Mouse (Mus musculus): Measurements from ENCODE around the gene Mcu. TPM values are rescaled to one million over a fixed set of nuclear protein-coding genes. Genes with fewer than 3 reads are reported as not detected.

Gene Mcu
- total RNA-seq, 1 experiment = 12.3 TPM

GRCm38 (mm10) chr10:59408499-59408898 lies 208.0 kb downstream of the Mcu start:
- H3K4me3 ChIP-seq (ENCODE audit: insufficient read depth in 1 of 2, low read depth in 1 of 2, low read length in 2 of 2, poor library complexity in 1 of 2, severe bottlenecking in 1 of 2) = no peak overlapping the region
- no peak for TF ChIP-seq CHD2 (IDR thresholded peaks at IDR 0.05; ENCODE audit: low read depth, low read length)
- no peak for TF ChIP-seq MAFK (IDR thresholded peaks at IDR 0.05; ENCODE audit: insufficient read depth, low read depth, low read length)
- no peak for TF ChIP-seq HCFC1 (IDR thresholded peaks at IDR 0.05; ENCODE audit: borderline replicate concordance, insufficient read depth, low read length)
- no peak for TF ChIP-seq ZC3H11A (IDR thresholded peaks at IDR 0.05; ENCODE audit: borderline replicate concordance, low read depth, low read length)
- no peak for TF ChIP-seq ZNF384 (IDR thresholded peaks at IDR 0.05; ENCODE audit: low read depth, low read length)
- H3K27ac ChIP-seq (ENCODE audit: insufficient read depth, low read depth, low read length, poor library complexity, severe bottlenecking) = no peak overlapping the region
- in situ Hi-C loops (cut with MboI; ENCODE audit: low sequenced_read_pairs in 2 of 2, unreplicated experiment in 2 of 2) = no loop called here
- DNase-seq (ENCODE audit: low read depth, low spot score) = no peak
- H3K4me1 ChIP-seq (ENCODE audit: control insufficient read depth in 2 of 2, insufficient read depth in 2 of 2, low read length in 2 of 2, poor library complexity in 1 of 2) = peaks cover 2 to 5% of the 10 kb centered on the region in 2 experiments; a peak in 1 of 4 replicates
- no peak overlapping the region for H3K9ac ChIP-seq (ENCODE audit: insufficient read depth, low read depth, low read length, poor library complexity, severe bottlenecking)
- no peaks in the 10 kb centered on the region for H3K9me3 ChIP-seq (ENCODE audit: control insufficient read depth, insufficient read depth, low read depth, low read length)
- no peaks in the 10 kb centered on the region for H3K36me3 ChIP-seq (ENCODE audit: control insufficient read depth, insufficient read depth, low read length, poor library complexity, severe bottlenecking)

- no peak overlapping the region for H3K9ac ChIP-seq (ENCODE audit: insufficient read depth, low read depth, low read length, poor library complexity, severe bottlenecking)
- H3K9me3 ChIP-seq (ENCODE audit: control insufficient read depth, insufficient read depth, low read depth, low read length) = no peaks in the 10 kb centered on the region
- peak overlapping the region in 1 of 2 experiments; percentile 33; a peak in 1 of 4 replicates for H3K4me3 ChIP-seq (ENCODE audit: insufficient read depth in 1 of 2, low read depth in 1 of 2, low read length in 2 of 2, poor library complexity in 1 of 2, severe bottlenecking in 1 of 2)
- TF ChIP-seq ZC3H11A (IDR thresholded peaks at IDR 0.05; ENCODE audit: borderline replicate concordance, low read depth, low read length) = no peak
- 0 out of 4 replicates have a peak, but pooled peaks cover 0 to 5% of the 10 kb centered on the region in 2 experiments for H3K4me1 ChIP-seq (ENCODE audit: control insufficient read depth in 2 of 2, insufficient read depth in 2 of 2, low read length in 2 of 2, poor library complexity in 1 of 2)
- no peaks in the 10 kb centered on the region for H3K36me3 ChIP-seq (ENCODE audit: control insufficient read depth, insufficient read depth, low read length, poor library complexity, severe bottlenecking)
- in situ Hi-C loops (cut with MboI; ENCODE audit: low sequenced_read_pairs in 2 of 2, unreplicated experiment in 2 of 2) = no loop called here
- H3K27ac ChIP-seq (ENCODE audit: insufficient read depth, low read depth, low read length, poor library complexity, severe bottlenecking) = no peak overlapping the region
- DNase-seq (ENCODE audit: low read depth, low spot score) = no peak
Measured at GRCm38 (mm10) chr10:59403793-59404149, 212.7 kb downstream of the Mcu start.

GRCm38 (mm10) chr10:59402899-59403792 lies 213.3 kb downstream of the Mcu start, which contains the start of gene Pla2g12b:
Pla2g12b (plus strand) TSS chr10:59403660.
- no peak for TF ChIP-seq HCFC1 (IDR thresholded peaks at IDR 0.05; ENCODE audit: borderline replicate concordance, insufficient read depth, low read length)
- no peak for TF ChIP-seq ZNF384 (IDR thresholded peaks at IDR 0.05; ENCODE audit: low read depth, low read length)
- no peak for TF ChIP-seq ZC3H11A (IDR thresholded peaks at IDR 0.05; ENCODE audit: borderline replicate concordance, low read depth, low read length)
- TF ChIP-seq CHD2 (IDR thresholded peaks at IDR 0.05; ENCODE audit: low read depth, low read length) = no peak
- H3K36me3 ChIP-seq (ENCODE audit: control insufficient read depth, insufficient read depth, low read length, poor library complexity, severe bottlenecking) = no peaks in the 10 kb centered on the region
- no peak within 1 kb of the TSS for H3K27ac ChIP-seq (ENCODE audit: insufficient read depth, low read depth, low read length, poor library complexity, severe bottlenecking)
- no peak within 1 kb of the TSS for H3K9ac ChIP-seq (ENCODE audit: insufficient read depth, low read depth, low read length, poor library complexity, severe bottlenecking)
- H3K4me1 ChIP-seq (ENCODE audit: control insufficient read depth in 2 of 2, insufficient read depth in 2 of 2, low read length in 2 of 2, poor library complexity in 1 of 2) = 0 out of 4 replicates have a peak, but pooled peaks cover 0 to 5% of the 10 kb centered on the region in 2 experiments
- H3K9me3 ChIP-seq (ENCODE audit: control insufficient read depth, insufficient read depth, low read depth, low read length) = no peaks in the 10 kb centered on the region
- H3K4me3 ChIP-seq (ENCODE audit: insufficient read depth in 1 of 2, low read depth in 1 of 2, low read length in 2 of 2, poor library complexity in 1 of 2, severe bottlenecking in 1 of 2) = peak within 1 kb of the TSS in 1 of 2 experiments; percentile 33; a peak in 1 of 4 replicates
- no peak for DNase-seq (ENCODE audit: low read depth, low spot score)
- in situ Hi-C loops (cut with MboI; ENCODE audit: low sequenced_read_pairs in 2 of 2, unreplicated experiment in 2 of 2) = no loop called here

Other genes with a start within 250 kb of the Mcu start
- 25.8 and 26.8 TPM in 2 replicates for gene Gm10273, start 221.1 kb downstream of the Mcu start, total RNA-seq (2012; rRNA removed)
- 0.69 and 2.1 TPM in 2 replicates for gene Pla2g12b, start 213.0 kb downstream of the Mcu start, total RNA-seq (2012; rRNA removed)
- gene Oit3, start 174.9 kb downstream of the Mcu start, total RNA-seq (2012; rRNA removed) = 0.05 TPM in 1 of 2 replicates, not detected in the other
- 1.5 TPM in 1 of 2 replicates, not detected in the other for gene Gm10322, start 629 bp downstream of the Mcu start, total RNA-seq (2012; rRNA removed)
- 21.1 and 23.6 TPM in 2 replicates for gene Micu1, start 85.8 kb upstream of the Mcu start, total RNA-seq (2012; rRNA removed)

Data from ES-E14 (cell line).